Mouse (Mus musculus) small intestine, adult 2 months (tissue): ENCODE data around the gene Prpf19.

Experiments used
- CTCF ChIP-seq: fragments of 200-500 bp; IDR thresholded peaks from 2 replicates; pipeline ENCODE4 v1.5.1; 2012; ENCODE audit warnings: low read depth, mild to moderate bottlenecking, control low read depth, inconsistent platforms, low read length, moderate library complexity, mixed read lengths; ENCODE audit not compliant: insufficient replicate concordance, insufficient read length; ENCODE audit errors: extremely low read depth
- POLR2A ChIP-seq: fragments of 200-500 bp; IDR thresholded peaks from 2 replicates; pipeline ENCODE4 v1.6.1; 2012; ENCODE audit warnings: low read depth, mild to moderate bottlenecking, control low read depth, inconsistent platforms, low read length, moderate library complexity

GRCm38 (mm10) chr19:10904927-10905727, 10.1 kb downstream of the Prpf19 start:
- TF ChIP-seq CTCF (no peak), POLR2A (no peak)
